Mouse (Mus musculus): ENCODE data around the gene Scgb1b20. TPM values are rescaled to one million over a fixed set of nuclear protein-coding genes. Genes with fewer than 3 reads are reported as not detected.
"Not testable (repeated sequence)": the region's sequence is repeated elsewhere in the genome, so short reads cannot be mapped to it uniquely, and the experiment has no call there.

The Scgb1b20 gene
- total RNA-seq (2021) (not detected), polyA plus RNA-seq (2012; rRNA removed) (not detected in 2 replicates)
- long read RNA-seq: 0 reads

- not testable (repeated sequence) for DNase-seq
These were observed at the start of gene Scgb1b20 for GRCm38 (mm10) chr7:33372934-33373333. Gene Scgb1b20 (plus strand): TSS chr7:33373234.

DNA sequence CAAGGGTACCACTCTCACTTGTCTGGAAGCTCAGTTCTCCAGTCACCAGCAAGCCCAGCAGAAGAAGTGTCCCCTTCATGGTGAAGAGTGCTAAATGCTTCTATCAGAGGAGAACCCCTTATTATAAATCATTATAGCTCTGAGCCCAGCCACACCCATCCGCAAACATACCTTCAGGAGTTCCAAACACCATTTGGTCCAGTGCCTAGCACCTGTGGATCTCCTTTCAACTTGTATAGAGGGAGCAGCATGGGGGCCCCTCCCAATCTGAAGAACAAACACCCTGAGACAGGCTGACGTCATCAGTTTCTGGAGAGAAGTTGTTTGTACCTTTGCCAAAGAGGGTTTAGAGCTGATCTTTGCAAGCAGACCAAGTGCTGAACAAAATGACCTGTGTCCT is 6.8 kb upstream of the Scgb1b20 start, which contains the start of gene Scgb2b20:
Gene Scgb2b20 (minus strand): TSS at position 101 of the 400 bp plus-strand sequence.
- not testable (repeated sequence) for DNase-seq

GRCm38 (mm10) chr7:33399749-33400148 is 26.7 kb downstream of the Scgb1b20 start:
- DNase-seq: not testable (repeated sequence)

DNA sequence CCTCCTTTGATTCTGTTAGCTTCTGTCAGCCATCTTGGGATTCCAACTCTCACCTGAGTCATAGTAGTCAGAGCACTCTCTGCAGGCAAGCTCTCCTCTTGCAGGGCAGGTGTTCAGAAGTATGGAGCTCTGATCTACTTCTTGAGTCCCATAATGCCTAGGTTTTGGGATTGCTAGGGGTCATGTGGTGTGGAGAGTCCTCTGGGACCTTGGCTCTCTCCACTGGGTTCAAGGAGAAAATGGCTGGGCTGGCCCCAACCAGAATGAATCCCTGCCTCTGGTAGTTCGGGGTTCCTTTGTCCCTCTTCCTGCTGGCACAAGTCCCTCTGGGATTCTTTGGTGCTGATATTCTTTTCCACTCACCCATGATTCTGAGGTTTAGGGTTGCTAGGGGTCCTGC is 28.6 kb downstream of the Scgb1b20 start:
- no peak for DNase-seq

DNA sequence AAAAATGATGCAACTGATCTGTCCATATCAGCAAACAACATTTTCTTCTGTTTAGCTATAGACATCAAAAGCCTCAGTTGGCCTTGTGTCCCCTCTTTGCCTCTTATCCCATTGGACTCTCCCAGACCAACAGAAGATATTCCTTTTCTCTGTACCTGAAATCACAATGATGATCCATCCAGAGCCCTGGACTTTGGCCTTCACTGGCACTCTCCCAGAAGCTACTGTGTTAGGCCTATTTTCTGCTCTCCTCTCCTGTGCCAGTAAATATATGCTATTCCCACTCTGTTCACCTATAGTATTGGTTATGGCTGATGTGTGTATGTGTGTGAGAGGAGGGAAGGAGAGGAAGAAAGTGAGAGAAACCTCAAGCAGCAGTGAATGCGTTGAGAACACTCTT is 36.6 kb downstream of the Scgb1b20 start:
- DNase-seq: not testable (repeated sequence)

Other genes with a start within 250 kb of the Scgb1b20 start
- not detected for gene Scgb2b18, start 199.4 kb upstream of the Scgb1b20 start, total RNA-seq (2021)
- not detected in 2 replicates for gene Scgb2b18, start 199.4 kb upstream of the Scgb1b20 start, polyA plus RNA-seq (2012; rRNA removed)
- not detected for gene Scgb1b18, start 187.7 kb upstream of the Scgb1b20 start, total RNA-seq (2021)
- not detected in 2 replicates for gene Scgb1b18, start 187.7 kb upstream of the Scgb1b20 start, polyA plus RNA-seq (2012; rRNA removed)
- gene Scgb2b19, start 92.9 kb upstream of the Scgb1b20 start, total RNA-seq (2021): not detected
- not detected in 2 replicates for gene Scgb2b19, start 92.9 kb upstream of the Scgb1b20 start, polyA plus RNA-seq (2012; rRNA removed)
- not detected for gene Scgb1b19, start 85.9 kb upstream of the Scgb1b20 start, total RNA-seq (2021)
- gene Scgb1b19, start 85.9 kb upstream of the Scgb1b20 start, polyA plus RNA-seq (2012; rRNA removed): not detected in 2 replicates
- not detected for gene Scgb2b20, start 6.9 kb upstream of the Scgb1b20 start, total RNA-seq (2021)
- not detected in 2 replicates for gene Scgb2b20, start 6.9 kb upstream of the Scgb1b20 start, polyA plus RNA-seq (2012; rRNA removed)
- not detected for gene Scgb2b21, start 147.2 kb downstream of the Scgb1b20 start, total RNA-seq (2021)
- gene Scgb2b21, start 147.2 kb downstream of the Scgb1b20 start, polyA plus RNA-seq (2012; rRNA removed): not detected in 2 replicates

All from adrenal gland, adult 2 months (tissue).